Mouse (Mus musculus): ENCODE measurements at regions not wholly inside any gene's neighbourhood (a gene's known extent, or its start where the extent isn't known, plus 50 kb on each side); places are given as distances from the start of the nearest gene placed in this dataset.

DNA sequence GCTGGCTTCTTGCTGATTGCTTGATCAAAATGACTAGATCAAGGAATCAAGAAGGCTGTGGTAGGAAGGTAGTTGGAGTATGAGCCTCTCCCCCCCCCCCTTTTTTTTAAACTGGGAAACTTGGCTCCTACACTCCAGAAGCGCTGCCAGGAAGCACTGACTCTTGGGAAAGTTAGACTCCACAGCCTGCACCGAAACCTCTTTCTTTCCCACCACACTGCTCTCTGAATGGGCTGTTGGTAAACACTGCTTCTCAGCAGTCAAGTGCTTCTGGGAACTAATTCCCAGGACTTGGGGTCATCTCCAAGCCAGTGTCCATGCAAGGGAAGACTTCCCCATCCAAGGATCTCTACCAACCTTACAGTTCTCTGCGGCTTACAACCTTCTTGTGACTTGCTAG, 73.2 kb downstream of the Dad1 start:
- dilution Hi-C loops (cut with MboI; ENCODE audit: extremely low pct_ligation_motif_present, extremely low pct_unique_long_range_greater_than_20kb, low sequenced_read_pairs): no loop called here
- Histone ChIP-seq H3K4me3 (replicated peaks in 1 of 3; ENCODE audit: low read depth in 2 of 3, low read length in 2 of 3, poor library complexity in 1 of 3) (no peak overlapping the region), H3K36me3 (replicated peaks in 1 of 2; ENCODE audit: control insufficient read depth in 1 of 2, insufficient read depth in 1 of 2, low read length in 1 of 2) (no peaks in the 10 kb centered on the region)

DNA sequence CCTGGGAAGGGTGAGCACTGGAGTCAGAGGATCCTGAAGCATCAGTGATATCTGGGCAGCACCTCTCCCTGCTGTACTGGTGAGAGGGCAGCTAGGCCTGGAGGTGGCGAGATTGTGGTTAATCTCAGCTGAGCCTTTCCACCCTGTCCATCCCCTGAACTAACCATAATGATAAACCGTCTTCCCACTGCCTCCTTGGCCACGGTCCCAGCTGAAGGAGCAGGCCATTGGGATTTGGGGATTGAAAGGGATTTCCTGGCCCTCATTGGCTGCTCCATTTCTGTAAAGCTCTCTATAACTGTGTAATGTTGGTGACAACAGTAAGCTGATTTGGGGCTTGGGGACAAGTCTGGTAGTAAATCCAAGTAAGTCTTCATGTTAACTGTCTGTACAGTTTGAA, 73.6 kb downstream of the Dad1 start:
- Histone ChIP-seq H3K4me3 (replicated peaks in 1 of 3; ENCODE audit: low read depth in 2 of 3, low read length in 2 of 3, poor library complexity in 1 of 3) (no peak overlapping the region), H3K4me2 (ENCODE audit: insufficient read depth, low read depth, poor library complexity, severe bottlenecking) (no peak overlapping the region), H3K9me3 (replicated peaks; ENCODE audit: low read length) (no peaks in the 10 kb centered on the region), H3K79me2 (replicated peaks; ENCODE audit: control insufficient read depth, extremely low read depth, insufficient read depth, poor library complexity, severe bottlenecking) (no peaks in the 10 kb centered on the region), H3K9ac (ENCODE audit: insufficient read depth, low read depth) (no peak overlapping the region), H3K36me3 (replicated peaks in 1 of 2; ENCODE audit: control insufficient read depth in 1 of 2, insufficient read depth in 1 of 2, low read length in 1 of 2) (no peaks in the 10 kb centered on the region), H3K4me1 (ENCODE audit: control insufficient read depth in 1 of 2, insufficient read depth in 2 of 2) (peaks cover 10 to 15% of the 10 kb centered on the region in 2 experiments; a peak in 3 of 4 replicates), H3K27me3 (replicated peaks) (no peaks in the 10 kb centered on the region), H3K27ac (ENCODE audit: insufficient read depth, low read depth) (no peak overlapping the region)
- DNase-seq (ENCODE audit: extremely low read depth): no peak
- dilution Hi-C loops (cut with MboI; ENCODE audit: extremely low pct_ligation_motif_present, extremely low pct_unique_long_range_greater_than_20kb, low sequenced_read_pairs): no loop called here
- TF ChIP-seq ZMIZ1 (IDR thresholded peaks at IDR 0.05; ENCODE audit: low read depth, low read length) (no peak), EP300 (IDR thresholded peaks at IDR 0.05; ENCODE audit: low read length) (no peak), MAZ (IDR thresholded peaks at IDR 0.05; ENCODE audit: low read depth, low read length) (no peak), TCF12 (IDR thresholded peaks at IDR 0.05; ENCODE audit: low read depth, low read length) (no peak), MEF2A (IDR thresholded peaks at IDR 0.05; ENCODE audit: borderline replicate concordance, low read depth, low read length) (no peak), SIN3A (IDR thresholded peaks at IDR 0.05; ENCODE audit: low read length) (no peak), POLR2AphosphoS2 (IDR thresholded peaks at IDR 0.05; ENCODE audit: low read depth, low read length) (no peak), NELFE (IDR thresholded peaks at IDR 0.05; ENCODE audit: low read depth, low read length) (no peak), TBP (conservative IDR thresholded peaks at IDR 0.05; ENCODE audit: low read depth, low read length) (no peak), ZKSCAN1 (IDR thresholded peaks at IDR 0.05; ENCODE audit: borderline replicate concordance, low read depth, low read length) (no peak), PAX5 (IDR thresholded peaks at IDR 0.05; ENCODE audit: low read length) (no peak)
- in situ Hi-C loops (cut with MboI; ENCODE audit: low pct_ligation_motif_present, low pct_unique_long_range_greater_than_20kb, low sequenced_read_pairs): no loop called here

More for the DNA sequence above, 73.2 kb downstream of the Dad1 start:
- Histone ChIP-seq H3K79me2 (replicated peaks; ENCODE audit: control insufficient read depth, extremely low read depth, insufficient read depth, poor library complexity, severe bottlenecking) (no peaks in the 10 kb centered on the region), H3K27ac (ENCODE audit: insufficient read depth, low read depth) (no peak overlapping the region), H3K27me3 (replicated peaks) (peaks cover under 1% of the 10 kb centered on the region), H3K4me1 (ENCODE audit: control insufficient read depth in 1 of 2, insufficient read depth in 2 of 2) (peaks cover 9 to 10% of the 10 kb centered on the region in 2 experiments; a peak in 3 of 4 replicates), H3K4me2 (ENCODE audit: insufficient read depth, low read depth, poor library complexity, severe bottlenecking) (no peak overlapping the region), H3K9me3 (replicated peaks; ENCODE audit: low read length) (no peaks in the 10 kb centered on the region), H3K9ac (ENCODE audit: insufficient read depth, low read depth) (no peak overlapping the region)
- in situ Hi-C loops (cut with MboI; ENCODE audit: low pct_ligation_motif_present, low pct_unique_long_range_greater_than_20kb, low sequenced_read_pairs): no loop called here
- no peak for DNase-seq (ENCODE audit: extremely low read depth)
- TF ChIP-seq SIN3A (IDR thresholded peaks at IDR 0.05; ENCODE audit: low read length) (no peak), JUND (conservative IDR thresholded peaks at IDR 0.05; ENCODE audit: low read depth, low read length) (no peak), MAZ (IDR thresholded peaks at IDR 0.05; ENCODE audit: low read depth, low read length) (no peak), EP300 (IDR thresholded peaks at IDR 0.05; ENCODE audit: low read length) (no peak), ZC3H11A (IDR thresholded peaks at IDR 0.05; ENCODE audit: low read depth, low read length) (no peak), NELFE (IDR thresholded peaks at IDR 0.05; ENCODE audit: low read depth, low read length) (no peak), E2F4 (IDR thresholded peaks at IDR 0.05; ENCODE audit: insufficient replicate concordance, low read depth, low read length) (no peak), RCOR1 (conservative IDR thresholded peaks at IDR 0.05; ENCODE audit: low read depth, low read length) (no peak), HCFC1 (IDR thresholded peaks at IDR 0.05; ENCODE audit: low read depth, low read length) (no peak), ELF1 (IDR thresholded peaks at IDR 0.05; ENCODE audit: low read depth, low read length) (no peak), CTCF (conservative IDR thresholded peaks at IDR 0.05 in 1 of 2, IDR thresholded peaks at IDR 0.05 in 1 of 2; ENCODE audit: low read depth in 2 of 2, low read length in 2 of 2) (no peak), POLR2A (IDR thresholded peaks at IDR 0.05; ENCODE audit: low read depth, low read length) (no peak), CHD1 (IDR thresholded peaks at IDR 0.05; ENCODE audit: low read depth, low read length) (no peak)
